Mouse (Mus musculus): ENCODE results near the gene Tmem254a. TPM values are rescaled to one million over a fixed set of nuclear protein-coding genes. Genes with fewer than 3 reads are reported as not detected.
"Not testable (repeated sequence)": the region's sequence is repeated elsewhere in the genome, so short reads cannot be mapped to it uniquely, and the experiment has no call there.

The Tmem254a gene
- polyA plus RNA-seq, 1 experiment, result 3.1 TPM

DNA sequence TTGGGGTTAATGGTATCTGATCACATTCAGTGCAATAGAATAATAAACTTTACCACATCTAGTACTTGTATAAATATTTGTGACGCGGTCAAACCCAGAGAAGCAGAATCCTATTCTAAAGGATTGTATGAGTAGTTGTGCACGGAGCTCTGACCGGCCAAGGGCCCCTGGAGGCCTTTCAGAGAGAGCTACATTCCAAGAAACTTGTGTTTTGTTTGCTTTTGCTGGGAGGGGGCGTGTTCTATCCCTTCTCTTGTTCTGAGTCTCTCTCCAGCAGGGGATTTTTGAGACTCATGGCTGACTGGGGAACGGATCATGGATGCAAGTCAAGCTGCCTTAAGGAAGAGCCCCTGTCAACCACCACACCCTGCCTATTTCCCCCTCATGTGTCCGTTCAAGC lies 31.8 kb downstream of the Tmem254a start:
- not testable (repeated sequence) for H3K4me1 ChIP-seq (ENCODE audit: control insufficient read depth, insufficient read depth, insufficient read length)
- no CpG with 5 or more reads among the region's 7 CpGs for WGBS

DNA sequence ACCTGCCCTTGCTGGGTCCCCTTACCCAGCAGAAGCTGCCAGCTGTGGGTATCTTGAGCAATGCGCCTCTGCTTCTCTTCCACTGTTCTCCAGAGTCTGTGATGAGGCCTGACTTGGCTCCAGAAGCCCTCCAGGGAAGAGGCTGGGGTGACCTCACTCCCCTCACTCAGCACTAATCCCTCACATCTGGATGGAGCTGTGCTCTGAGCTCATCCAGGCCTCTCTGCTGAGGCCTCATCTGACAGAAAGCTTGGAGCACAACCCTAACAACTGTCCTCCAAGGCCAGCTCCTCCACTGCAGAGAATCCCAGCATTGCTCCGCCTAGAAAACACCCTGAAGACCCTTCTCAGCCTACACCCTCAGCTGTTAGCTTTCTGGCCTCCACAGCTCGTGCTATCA lies 32.9 kb downstream of the Tmem254a start:
- not testable (repeated sequence) for H3K4me3 ChIP-seq (ENCODE audit: extremely low read depth, insufficient read depth, insufficient read length); H3K27ac ChIP-seq (ENCODE audit: insufficient read depth, low read length); H3K4me1 ChIP-seq (ENCODE audit: control insufficient read depth, insufficient read depth, insufficient read length); H3K36me3 ChIP-seq (ENCODE audit: control insufficient read depth, insufficient read depth, low read length); H3K27me3 ChIP-seq (ENCODE audit: control insufficient read depth, insufficient read depth, low read length); DNase-seq (ENCODE audit: low read depth in 1 of 2, low spot score in 2 of 2)
- no CpG with 5 or more reads among the region's 3 CpGs for WGBS

More for the DNA sequence above, 31.8 kb downstream of the Tmem254a start:
- not testable (repeated sequence) for H3K36me3 ChIP-seq (ENCODE audit: control insufficient read depth, insufficient read depth, low read length); H3K4me3 ChIP-seq (ENCODE audit: extremely low read depth, insufficient read depth, insufficient read length); DNase-seq (ENCODE audit: low read depth in 1 of 2, low spot score in 2 of 2); H3K27ac ChIP-seq (ENCODE audit: insufficient read depth, low read length); H3K27me3 ChIP-seq (ENCODE audit: control insufficient read depth, insufficient read depth, low read length)

- H3K4me1 ChIP-seq (ENCODE audit: control insufficient read depth, insufficient read depth, insufficient read length); H3K27ac ChIP-seq (ENCODE audit: insufficient read depth, low read length); H3K4me3 ChIP-seq (ENCODE audit: extremely low read depth, insufficient read depth, insufficient read length); DNase-seq (ENCODE audit: low read depth in 1 of 2, low spot score in 2 of 2); H3K36me3 ChIP-seq (ENCODE audit: control insufficient read depth, insufficient read depth, low read length); H3K27me3 ChIP-seq (ENCODE audit: control insufficient read depth, insufficient read depth, low read length): not testable (repeated sequence)
- WGBS, result no CpG with 5 or more reads among the region's 12 CpGs
Measured at GRCm38 (mm10) chr14:25885886-25886285, 41.6 kb downstream of the Tmem254a start.

GRCm38 (mm10) chr14:25881769-25882168 lies 45.7 kb downstream of the Tmem254a start:
- H3K27ac ChIP-seq (ENCODE audit: insufficient read depth, low read length); H3K36me3 ChIP-seq (ENCODE audit: control insufficient read depth, insufficient read depth, low read length); DNase-seq (ENCODE audit: low read depth in 1 of 2, low spot score in 2 of 2); H3K4me1 ChIP-seq (ENCODE audit: control insufficient read depth, insufficient read depth, insufficient read length); H3K4me3 ChIP-seq (ENCODE audit: extremely low read depth, insufficient read depth, insufficient read length); H3K27me3 ChIP-seq (ENCODE audit: control insufficient read depth, insufficient read depth, low read length): not testable (repeated sequence)
- WGBS, result no CpG with 5 or more reads among the region's 9 CpGs

DNA sequence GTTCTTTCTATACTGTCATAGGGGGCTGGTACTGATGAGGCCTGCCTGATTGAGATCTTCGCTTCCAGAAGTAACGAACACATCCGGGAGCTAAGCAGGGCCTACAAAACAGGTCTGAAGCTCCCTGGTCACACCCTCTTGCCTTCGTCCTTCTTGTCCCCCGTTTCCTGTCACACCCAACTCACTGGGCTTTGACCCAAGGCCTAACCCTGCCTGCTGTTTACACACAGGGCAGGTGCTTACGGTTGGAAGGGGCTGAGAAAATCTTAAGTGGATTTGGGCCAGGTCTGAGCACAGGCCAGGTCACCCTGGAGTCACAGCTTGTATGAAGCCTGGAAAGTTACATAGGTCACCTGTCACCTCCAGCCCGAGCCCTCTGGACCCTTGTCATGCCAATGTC lies 50.8 kb downstream of the Tmem254a start:
- DNase-seq (ENCODE audit: low read depth in 1 of 2, low spot score in 2 of 2); H3K27ac ChIP-seq (ENCODE audit: insufficient read depth, low read length); H3K4me3 ChIP-seq (ENCODE audit: extremely low read depth, insufficient read depth, insufficient read length); H3K27me3 ChIP-seq (ENCODE audit: control insufficient read depth, insufficient read depth, low read length); H3K4me1 ChIP-seq (ENCODE audit: control insufficient read depth, insufficient read depth, insufficient read length): not testable (repeated sequence)
- peaks cover 13% of the 10 kb centered on the region for H3K36me3 ChIP-seq (ENCODE audit: control insufficient read depth, insufficient read depth, low read length)
- no CpG with 5 or more reads among the region's 7 CpGs for WGBS

Other genes with a start within 250 kb of the Tmem254a start
- gene Ppif, start 233.5 kb downstream of the Tmem254a start, polyA plus RNA-seq (2012; rRNA removed), result 50.4 and 68.4 TPM in 2 replicates
- 14.9 and 17.4 TPM in 2 replicates for gene Zcchc24, start 158.6 kb downstream of the Tmem254a start, polyA plus RNA-seq (2012; rRNA removed)
- 64.2 and 68.4 TPM in 2 replicates for gene Anxa11, start 85.5 kb downstream of the Tmem254a start, polyA plus RNA-seq (2012; rRNA removed)
- gene Plac9a, start 24.6 kb downstream of the Tmem254a start, polyA plus RNA-seq (2012; rRNA removed), result 1.2 and 1.6 TPM in 2 replicates
- gene Cphx1, start 10.6 kb upstream of the Tmem254a start, polyA plus RNA-seq (2012; rRNA removed), result not detected in 2 replicates
- gene Duxbl1, start 50.9 kb upstream of the Tmem254a start, polyA plus RNA-seq (2012; rRNA removed), result 0.08 and 0.22 TPM in 2 replicates
- 73.5 and 97.8 TPM in 2 replicates for gene Gm9780, start 115.0 kb upstream of the Tmem254a start, polyA plus RNA-seq (2012; rRNA removed)
- gene Tmem254c, start 139.7 kb upstream of the Tmem254a start, polyA plus RNA-seq (2012; rRNA removed), result 7.2 and 10.3 TPM in 2 replicates
- gene Cphx2, start 153.8 kb upstream of the Tmem254a start, polyA plus RNA-seq (2012; rRNA removed), result not detected in 2 replicates
- gene Cphx3, start 154.6 kb upstream of the Tmem254a start, polyA plus RNA-seq (2012; rRNA removed), result not detected in 2 replicates
- gene Duxbl2, start 190.7 kb upstream of the Tmem254a start, polyA plus RNA-seq (2012; rRNA removed), result 0.19 and 0.33 TPM in 2 replicates

All from spleen, adult 2 months (tissue).